Mouse (Mus musculus) hindbrain, postnatal 0 days (tissue): ENCODE measurements at regions not wholly inside any gene's neighbourhood (a gene's known extent, or its start where the extent isn't known, plus 50 kb on each side); places are given as distances from the start of the nearest gene placed in this dataset.

ENCODE experiments used
- ATAC-seq: fragments of 200-750 bp; cut with Nextera tagmentation; 2 replicates; pipeline ENCODE4 v1.8.0; 2017; ENCODE audit warnings: mild to moderate bottlenecking, moderate TSS enrichment, moderate library complexity
- DNase-seq: peaks from one replicate; pipeline ENCODE4 v3.0.0-alpha.2; 2015; ENCODE audit warnings: low spot score
- H3K27ac ChIP-seq: fragments of 300-500 bp; sonication (generic); 2 replicates; pipeline ENCODE4 v1.5.1; 2014; ENCODE audit warnings: mild to moderate bottlenecking
- H3K27me3 ChIP-seq: fragments of 300-500 bp; sonication (generic); 2 replicates; pipeline ENCODE4 v1.6.1; 2014; ENCODE audit warnings: low read length, mixed read lengths; ENCODE audit not compliant: insufficient read depth
- H3K36me3 ChIP-seq: fragments of 300-500 bp; sonication (generic); 2 replicates; pipeline ENCODE4 v1.6.1; 2014; ENCODE audit warnings: low read length, mixed read lengths; ENCODE audit not compliant: insufficient read depth
- H3K4me1 ChIP-seq: fragments of 300-500 bp; sonication (generic); 2 replicates; pipeline ENCODE4 v1.6.1; 2014; ENCODE audit warnings: antibody characterized with exemption, low read length, mixed read lengths; ENCODE audit not compliant: insufficient read depth
- H3K4me2 ChIP-seq: fragments of 300-500 bp; sonication (generic); 2 replicates; pipeline ENCODE4 v1.6.1; 2014; ENCODE audit warnings: low read depth, mild to moderate bottlenecking, low read length, moderate library complexity, mixed read lengths
- H3K4me3 ChIP-seq: fragments of 300-500 bp; sonication (generic); 2 replicates; pipeline ENCODE4 v1.5.1; 2014; ENCODE audit warnings: low read length
- H3K9ac ChIP-seq: fragments of 300-500 bp; sonication (generic); replicated peaks from 2 replicates; pipeline ENCODE4 v1.6.1; 2014; ENCODE audit warnings: mild to moderate bottlenecking, low read length, moderate library complexity, mixed read lengths
- H3K9me3 ChIP-seq: fragments of 300-500 bp; sonication (generic); 2 replicates; pipeline ENCODE4 v1.6.1; 2016; ENCODE audit warnings: low read length, mixed read lengths
- CTCF ChIP-seq: IDR thresholded peaks from 2 replicates; pipeline ENCODE4 v1.5.1; 2016; ENCODE audit warnings: antibody characterized with exemption, control low read depth, low read depth
- WGBS: fragments of 180-500 bp; shearing (Covaris S2); extraction: QIAGEN DNeasy Blood & Tissue Kit; methylation state at CpG from one replicate; pipeline ENCODE4 v1.1.7; 2014; 5-methylcytosine and 5-hydroxymethylcytosine counted together

- Histone ChIP-seq H3K4me1 (no peaks in the 10 kb centered on the region), H3K9ac (no peak overlapping the region), H3K9me3 (no peaks in the 10 kb centered on the region), H3K27me3 (no peaks in the 10 kb centered on the region), H3K4me3 (no peak overlapping the region), H3K4me2 (no peak overlapping the region), H3K27ac (no peak overlapping the region), H3K36me3 (no peaks in the 10 kb centered on the region)
- TF ChIP-seq CTCF: no peak
- ATAC-seq (no peak), DNase-seq (no peak)
- 81% methylated on average over 1 of the region's 1 CpGs for WGBS
These were observed 356.5 kb downstream of the Dnah5 start for GRCm38 (mm10) chr15:28560035-28560434.

- H3K27ac ChIP-seq: no peak overlapping the region
These were observed 391.7 kb downstream of the Dnah5 start for GRCm38 (mm10) chr15:28595294-28595693.

GRCm38 (mm10) chr15:28595725-28596124 lies 392.2 kb downstream of the Dnah5 start:
- Histone ChIP-seq H3K4me3 (no peak overlapping the region), H3K9ac (no peak overlapping the region), H3K27me3 (no peaks in the 10 kb centered on the region), H3K27ac (no peak overlapping the region), H3K4me2 (no peak overlapping the region), H3K9me3 (no peaks in the 10 kb centered on the region), H3K36me3 (no peaks in the 10 kb centered on the region), H3K4me1 (no peaks in the 10 kb centered on the region)
- peak; percentile 10 for DNase-seq
- no peak for ATAC-seq
- 61% methylated on average over 4 of the region's 4 CpGs for WGBS
- TF ChIP-seq CTCF: no peak

More at GRCm38 (mm10) chr15:28595294-28595693, 391.7 kb downstream of the Dnah5 start:
- no peak overlapping the region for H3K9ac ChIP-seq
- no peaks in the 10 kb centered on the region for H3K36me3 ChIP-seq
- H3K9me3 ChIP-seq: no peaks in the 10 kb centered on the region
- H3K4me1 ChIP-seq: no peaks in the 10 kb centered on the region
- H3K4me2 ChIP-seq: no peak overlapping the region
- H3K27me3 ChIP-seq: no peaks in the 10 kb centered on the region
- TF ChIP-seq CTCF: no peak
- DNase-seq (no peak), ATAC-seq (no peak)
- H3K4me3 ChIP-seq: no peak overlapping the region

GRCm38 (mm10) chr15:28600132-28600531 lies 396.6 kb downstream of the Dnah5 start:
- Histone ChIP-seq H3K4me1 (no peaks in the 10 kb centered on the region), H3K4me3 (no peak overlapping the region)
- 62% methylated on average over 5 of the region's 5 CpGs for WGBS

GRCm38 (mm10) chr15:28615662-28616061 lies 412.1 kb downstream of the Dnah5 start:
- no peak overlapping the region for H3K4me2 ChIP-seq

More at GRCm38 (mm10) chr15:28600132-28600531, 396.6 kb downstream of the Dnah5 start:
- no peak overlapping the region for H3K27ac ChIP-seq
- DNase-seq (no peak), ATAC-seq (no peak)
- no peaks in the 10 kb centered on the region for H3K9me3 ChIP-seq
- H3K27me3 ChIP-seq: no peaks in the 10 kb centered on the region
- H3K4me2 ChIP-seq: no peak overlapping the region
- TF ChIP-seq CTCF: no peak
- no peak overlapping the region for H3K9ac ChIP-seq
- H3K36me3 ChIP-seq: no peaks in the 10 kb centered on the region

GRCm38 (mm10) chr15:28640349-28640748 lies 436.8 kb downstream of the Dnah5 start:
- Histone ChIP-seq H3K27ac (no peak overlapping the region), H3K4me1 (no peaks in the 10 kb centered on the region), H3K36me3 (no peaks in the 10 kb centered on the region), H3K27me3 (no peaks in the 10 kb centered on the region), H3K9ac (no peak overlapping the region), H3K9me3 (no peaks in the 10 kb centered on the region), H3K4me3 (no peak overlapping the region), H3K4me2 (no peak overlapping the region)
- no peak for TF ChIP-seq CTCF
- DNase-seq: peak; percentile 7
- no peak for ATAC-seq
- 37% methylated on average over 3 of the region's 3 CpGs for WGBS

More at GRCm38 (mm10) chr15:28615662-28616061, 412.1 kb downstream of the Dnah5 start:
- no peaks in the 10 kb centered on the region for H3K36me3 ChIP-seq
- H3K27me3 ChIP-seq: no peaks in the 10 kb centered on the region
- DNase-seq: peak; percentile 44
- H3K27ac ChIP-seq: no peak overlapping the region
- no peak for ATAC-seq
- no peak overlapping the region for H3K4me3 ChIP-seq
- no peaks in the 10 kb centered on the region for H3K9me3 ChIP-seq
- no peaks in the 10 kb centered on the region for H3K4me1 ChIP-seq
- TF ChIP-seq CTCF: no peak
- no peak overlapping the region for H3K9ac ChIP-seq
- 51% methylated on average over 3 of the region's 3 CpGs for WGBS

- WGBS: 12% methylated on average over 1 of the region's 1 CpGs
- Histone ChIP-seq H3K36me3 (no peaks in the 10 kb centered on the region), H3K9ac (no peak overlapping the region), H3K27me3 (no peaks in the 10 kb centered on the region), H3K4me1 (no peaks in the 10 kb centered on the region), H3K4me3 (no peak overlapping the region), H3K9me3 (no peaks in the 10 kb centered on the region), H3K27ac (no peak overlapping the region), H3K4me2 (no peak overlapping the region)
- no peak for DNase-seq
- no peak for TF ChIP-seq CTCF
- ATAC-seq: no peak
These were observed 441.6 kb downstream of the Dnah5 start for GRCm38 (mm10) chr15:28645122-28645521.
